Mouse (Mus musculus) erythroblast, embryonic 14.5 days (primary cell): Measurements from ENCODE around the gene Abca13.

ENCODE experiments used
- GATA1 ChIP-seq: IDR thresholded peaks from 2 replicates; pipeline ENCODE4 v1.6.1; 2012; ENCODE audit warnings: low read length, inconsistent platforms, mixed read lengths
- TAL1 ChIP-seq: IDR thresholded peaks from 3 replicates; pipeline ENCODE4 v1.6.1; 2012; ENCODE audit warnings: low read length, inconsistent platforms, mixed read lengths

GRCm38 (mm10) chr11:9190772-9191554, 779 bp upstream of the Abca13 start:
- TF ChIP-seq GATA1 (no peak), TAL1 (no peak)
